Mouse (Mus musculus): ENCODE results near the gene Tsga10ip. TPM values are rescaled to one million over a fixed set of nuclear protein-coding genes. Genes with fewer than 3 reads are reported as not detected.

Gene Tsga10ip
- total and polyA plus RNA-seq, 3 experiments: 0.87 to 0.89 TPM; not detected in 1

GRCm38 (mm10) chr19:5367053-5367359, 35.3 kb downstream of the Tsga10ip start, which contains the start of gene Banf1:
Gene Banf1, minus strand, starts transcription at chr19:5367168.
- Histone ChIP-seq H3K4me3 (replicated peaks in 1 of 3; ENCODE audit: low read depth in 2 of 3, low read length in 2 of 3, poor library complexity in 1 of 3) (peak within 1 kb of the TSS; percentile 81 to 98 (median 94)), H3K9me3 (replicated peaks; ENCODE audit: low read length) (no peaks in the 10 kb centered on the region), H3K79me2 (replicated peaks; ENCODE audit: control insufficient read depth, extremely low read depth, insufficient read depth, poor library complexity, severe bottlenecking) (peaks cover 41% of the 10 kb centered on the region), H3K27ac (ENCODE audit: insufficient read depth, low read depth) (peak within 1 kb of the TSS; percentile 88), H3K4me2 (ENCODE audit: insufficient read depth, low read depth, poor library complexity, severe bottlenecking) (peak within 1 kb of the TSS; percentile 80), H3K4me1 (ENCODE audit: control insufficient read depth in 1 of 2, insufficient read depth in 2 of 2) (peaks cover 19 to 41% of the 10 kb centered on the region in 2 experiments), H3K9ac (ENCODE audit: insufficient read depth, low read depth) (peak within 1 kb of the TSS; percentile 91), H3K27me3 (replicated peaks) (no peaks in the 10 kb centered on the region), H3K36me3 (replicated peaks in 1 of 2; ENCODE audit: control insufficient read depth in 1 of 2, insufficient read depth in 1 of 2, low read length in 1 of 2) (peaks cover 36 to 64% of the 10 kb centered on the region in 2 experiments)
- dilution Hi-C loops (cut with MboI; ENCODE audit: extremely low pct_ligation_motif_present, extremely low pct_unique_long_range_greater_than_20kb, low sequenced_read_pairs) (no loop called here), in situ Hi-C loops (cut with MboI; ENCODE audit: low pct_ligation_motif_present, low pct_unique_long_range_greater_than_20kb, low sequenced_read_pairs) (no loop called here)
- TF ChIP-seq RCOR1 (conservative IDR thresholded peaks at IDR 0.05; ENCODE audit: low read depth, low read length) (no peak), MAFK (IDR thresholded peaks at IDR 0.05; ENCODE audit: insufficient replicate concordance, low read length) (no peak), POLR2AphosphoS2 (IDR thresholded peaks at IDR 0.05; ENCODE audit: low read depth, low read length) (no peak), USF1 (IDR thresholded peaks at IDR 0.05; ENCODE audit: low read depth, low read length) (no peak), MYC (IDR thresholded peaks at IDR 0.05; ENCODE audit: low read depth, low read length) (no peak), SMC3 (IDR thresholded peaks at IDR 0.05; ENCODE audit: low read depth, low read length) (no peak), IRF4 (IDR thresholded peaks at IDR 0.05; ENCODE audit: low read depth, low read length) (no peak), CTCF (conservative IDR thresholded peaks at IDR 0.05 in 1 of 2, IDR thresholded peaks at IDR 0.05 in 1 of 2; ENCODE audit: low read depth in 2 of 2, low read length in 2 of 2) (no peak), CHD2 (IDR thresholded peaks at IDR 0.05; ENCODE audit: low read length) (no peak), E2F4 (IDR thresholded peaks at IDR 0.05; ENCODE audit: insufficient replicate concordance, low read depth, low read length) (no peak), ZC3H11A (IDR thresholded peaks at IDR 0.05; ENCODE audit: low read depth, low read length) (no peak), KAT2A (IDR thresholded peaks at IDR 0.05; ENCODE audit: insufficient replicate concordance, low read length) (no peak), ELF1 (IDR thresholded peaks at IDR 0.05; ENCODE audit: low read depth, low read length) (no peak), SIN3A (IDR thresholded peaks at IDR 0.05; ENCODE audit: low read length) (no peak; the same call in 1 of the 2 replicates), USF2 (conservative IDR thresholded peaks at IDR 0.05; ENCODE audit: low read depth, low read length) (no peak)
- no peak for DNase-seq (ENCODE audit: extremely low read depth)

DNA sequence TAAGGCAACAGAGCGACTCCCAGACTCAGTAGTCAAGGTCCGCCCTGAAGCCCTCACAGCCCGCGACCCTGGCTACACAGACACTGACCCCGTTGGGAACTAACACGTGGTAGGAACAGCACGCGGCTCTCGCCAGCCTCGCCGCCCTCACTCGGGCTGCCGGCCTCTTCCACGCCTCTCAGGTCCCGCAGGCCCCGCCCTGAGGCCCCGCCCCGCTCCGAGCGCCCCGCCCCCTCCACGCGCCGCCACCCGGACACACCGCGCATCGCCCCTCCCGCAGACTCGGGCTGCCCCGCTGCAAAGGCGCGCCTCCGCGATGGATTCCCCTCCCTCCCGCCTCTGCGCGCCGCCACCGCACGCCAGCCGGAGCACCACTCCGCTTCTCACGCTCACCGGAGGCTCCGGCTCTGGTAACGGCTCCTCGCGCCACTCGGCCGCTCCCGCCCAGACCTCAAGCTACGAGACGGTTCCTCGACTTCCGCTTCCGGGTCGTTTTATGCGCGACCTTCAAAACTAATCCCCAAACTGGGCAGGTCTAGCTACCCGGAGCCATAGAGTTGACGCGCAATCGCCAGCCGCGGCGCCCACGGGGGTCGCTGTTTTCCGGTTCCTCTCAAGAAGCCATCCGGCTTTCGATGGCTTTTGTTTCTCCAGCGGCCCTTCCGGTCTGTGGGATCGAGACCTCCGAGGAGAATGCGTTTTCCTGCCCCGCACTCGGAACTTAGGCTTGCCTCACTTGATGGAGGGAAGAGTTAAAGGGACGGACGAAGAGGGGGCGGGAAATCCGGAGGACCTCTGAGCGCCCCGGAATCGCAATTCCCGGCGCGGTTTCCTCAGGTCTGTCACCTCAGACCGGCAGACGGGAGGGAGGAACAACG, 35.9 kb downstream of the Tsga10ip start, which contains the start of gene Eif1ad:
Eif1ad (plus strand) TSS at position 567 of the 878 bp plus-strand sequence.
- H3K9ac ChIP-seq (ENCODE audit: insufficient read depth, low read depth): peak within 1 kb of the TSS; percentile 91
- in situ Hi-C loops (cut with MboI; ENCODE audit: low pct_ligation_motif_present, low pct_unique_long_range_greater_than_20kb, low sequenced_read_pairs) (no loop called here), dilution Hi-C loops (cut with MboI; ENCODE audit: extremely low pct_ligation_motif_present, extremely low pct_unique_long_range_greater_than_20kb, low sequenced_read_pairs) (no loop called here)
- peaks cover 41% of the 10 kb centered on the region for H3K79me2 ChIP-seq (replicated peaks; ENCODE audit: control insufficient read depth, extremely low read depth, insufficient read depth, poor library complexity, severe bottlenecking)
- peaks cover 19 to 44% of the 10 kb centered on the region in 2 experiments for H3K4me1 ChIP-seq (ENCODE audit: control insufficient read depth in 1 of 2, insufficient read depth in 2 of 2)
- H3K4me3 ChIP-seq (replicated peaks in 1 of 3; ENCODE audit: low read depth in 2 of 3, low read length in 2 of 3, poor library complexity in 1 of 3): peak within 1 kb of the TSS; percentile 81 to 98 (median 94)
- DNase-seq (ENCODE audit: extremely low read depth): peak; percentile 97
- peak within 1 kb of the TSS; percentile 88 for H3K27ac ChIP-seq (ENCODE audit: insufficient read depth, low read depth)
- peaks cover 33 to 58% of the 10 kb centered on the region in 2 experiments for H3K36me3 ChIP-seq (replicated peaks in 1 of 2; ENCODE audit: control insufficient read depth in 1 of 2, insufficient read depth in 1 of 2, low read length in 1 of 2)
- no peaks in the 10 kb centered on the region for H3K9me3 ChIP-seq (replicated peaks; ENCODE audit: low read length)
- no peaks in the 10 kb centered on the region for H3K27me3 ChIP-seq (replicated peaks)
- H3K4me2 ChIP-seq (ENCODE audit: insufficient read depth, low read depth, poor library complexity, severe bottlenecking): peak within 1 kb of the TSS; percentile 80
- peak; percentile 94 for TF ChIP-seq MAZ (IDR thresholded peaks at IDR 0.05; ENCODE audit: low read depth, low read length)
- peak; percentile 68; the same call in 1 of the 2 replicates for TF ChIP-seq TBP (conservative IDR thresholded peaks at IDR 0.05; ENCODE audit: low read depth, low read length)
- TF ChIP-seq GABPA (IDR thresholded peaks at IDR 0.05; ENCODE audit: insufficient replicate concordance, low read depth, low read length): peak; percentile 27; the same call in 1 of the 2 replicates
- TF ChIP-seq ETS1 (conservative IDR thresholded peaks at IDR 0.05; ENCODE audit: low read depth, low read length): peak; percentile 42
- 0 out of 2 replicates have a peak, but pooled peaks have one; percentile 36 for TF ChIP-seq IRF4 (IDR thresholded peaks at IDR 0.05; ENCODE audit: low read depth, low read length)
- peak; percentile 89 for TF ChIP-seq SIN3A (IDR thresholded peaks at IDR 0.05; ENCODE audit: low read length)
- peak; percentile 19; the same call in 1 of the 2 replicates for TF ChIP-seq USF1 (IDR thresholded peaks at IDR 0.05; ENCODE audit: low read depth, low read length)
- peak; percentile 83; the same call in 1 of the 2 replicates for TF ChIP-seq CHD2 (IDR thresholded peaks at IDR 0.05; ENCODE audit: low read length)
- peak; percentile 90 for TF ChIP-seq HCFC1 (IDR thresholded peaks at IDR 0.05; ENCODE audit: low read depth, low read length)
- TF ChIP-seq SMC3 (IDR thresholded peaks at IDR 0.05; ENCODE audit: low read depth, low read length): no peak
- 0 out of 2 replicates have a peak, but pooled peaks have one; percentile 16 for TF ChIP-seq MEF2A (IDR thresholded peaks at IDR 0.05; ENCODE audit: borderline replicate concordance, low read depth, low read length)
- peak; percentile 75 for TF ChIP-seq ZMIZ1 (IDR thresholded peaks at IDR 0.05; ENCODE audit: low read depth, low read length)
- no peak for TF ChIP-seq MAFK (IDR thresholded peaks at IDR 0.05; ENCODE audit: insufficient replicate concordance, low read length)
- TF ChIP-seq NRF1 (IDR thresholded peaks at IDR 0.05; ENCODE audit: low read depth, low read length): peak; percentile 54; the same call in 1 of the 2 replicates
- TF ChIP-seq JUN (IDR thresholded peaks at IDR 0.05; ENCODE audit: insufficient read depth, low read depth, low read length): no peak
- 0 out of 2 replicates have a peak, but pooled peaks have one; percentile 1 for TF ChIP-seq EP300 (IDR thresholded peaks at IDR 0.05; ENCODE audit: low read length)
- TF ChIP-seq CTCF (conservative IDR thresholded peaks at IDR 0.05 in 1 of 2, IDR thresholded peaks at IDR 0.05 in 1 of 2; ENCODE audit: low read depth in 2 of 2, low read length in 2 of 2): peak in 1 of 2 experiments; percentile 0; a peak in 1 of 4 replicates
- peak; percentile 99 for TF ChIP-seq MYC (IDR thresholded peaks at IDR 0.05; ENCODE audit: low read depth, low read length)
- no peak for TF ChIP-seq USF2 (conservative IDR thresholded peaks at IDR 0.05; ENCODE audit: low read depth, low read length)
- TF ChIP-seq MXI1 (IDR thresholded peaks at IDR 0.05; ENCODE audit: low read depth, low read length): peak; percentile 99
- TF ChIP-seq ELF1 (IDR thresholded peaks at IDR 0.05; ENCODE audit: low read depth, low read length): peak; percentile 86
- peak; percentile 72; the same call in 1 of the 2 replicates for TF ChIP-seq RCOR1 (conservative IDR thresholded peaks at IDR 0.05; ENCODE audit: low read depth, low read length)
- TF ChIP-seq POLR2A (IDR thresholded peaks at IDR 0.05; ENCODE audit: low read depth, low read length): peak; percentile 79

Data from CH12.LX (cell line).